Mouse (Mus musculus): Measurements from ENCODE around the gene Chp1. TPM values are rescaled to one million over a fixed set of nuclear protein-coding genes. Genes with fewer than 3 reads are reported as not detected.

Gene Chp1
- polyA plus RNA-seq, 1 experiment from 2014 or later: 42.4 TPM

- no peaks in the 10 kb centered on the region for H3K36me3 ChIP-seq
- no peak overlapping the region for H3K27ac ChIP-seq
- H3K27me3 ChIP-seq (ENCODE audit: insufficient read depth, poor library complexity, severe bottlenecking): no peaks in the 10 kb centered on the region
- 22% methylated on average over 1 of the region's 1 CpGs for WGBS
- DNase-seq (ENCODE audit: low spot score): no peak
- no peaks in the 10 kb centered on the region for H3K9me3 ChIP-seq
- no peak overlapping the region for H3K4me3 ChIP-seq
- H3K4me1 ChIP-seq: peaks cover 4% of the 10 kb centered on the region
Measured at GRCm38 (mm10) chr2:119542106-119542505, 5.4 kb upstream of the Chp1 start.

GRCm38 (mm10) chr2:119543656-119544055 is 3.8 kb upstream of the Chp1 start:
- H3K27ac ChIP-seq: no peak overlapping the region
- no peak overlapping the region for H3K4me3 ChIP-seq
- H3K27me3 ChIP-seq (ENCODE audit: insufficient read depth, poor library complexity, severe bottlenecking): no peaks in the 10 kb centered on the region
- no peaks in the 10 kb centered on the region for H3K36me3 ChIP-seq
- 71% methylated on average over 2 of the region's 2 CpGs for WGBS
- DNase-seq (ENCODE audit: low spot score): no peak
- no peaks in the 10 kb centered on the region for H3K9me3 ChIP-seq
- peaks cover 14% of the 10 kb centered on the region for H3K4me1 ChIP-seq

- Histone ChIP-seq H3K4me3 (peak overlapping the region; percentile 74), H3K36me3 (no peaks in the 10 kb centered on the region), H3K27me3 (ENCODE audit: insufficient read depth, poor library complexity, severe bottlenecking) (no peaks in the 10 kb centered on the region), H3K27ac (peak overlapping the region; percentile 85), H3K9me3 (no peaks in the 10 kb centered on the region), H3K4me1 (peaks cover 16% of the 10 kb centered on the region)
- DNase-seq (ENCODE audit: low spot score): peak; percentile 95
- WGBS: under 1% methylated on average over 30 of the region's 30 CpGs
Measured at GRCm38 (mm10) chr2:119546848-119547521, 512 bp upstream of the Chp1 start.

DNA sequence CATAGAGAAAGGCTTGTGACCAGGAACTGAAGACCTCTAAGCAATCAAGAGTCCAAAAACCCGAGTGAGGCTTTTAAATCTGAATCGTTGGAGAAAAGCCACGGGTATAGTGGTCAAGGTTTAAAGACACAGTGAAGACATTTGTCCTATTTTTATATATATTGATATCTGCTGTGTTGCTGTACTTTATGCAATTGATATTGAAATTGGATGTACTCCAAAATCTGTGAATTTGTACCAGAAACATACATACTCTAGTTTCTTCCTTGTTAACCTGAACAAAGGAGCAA is 819 bp downstream of the Chp1 start:
- no peak for DNase-seq (ENCODE audit: low spot score)
- Histone ChIP-seq H3K4me3 (peak overlapping the region; percentile 74), H3K27ac (peak overlapping the region; percentile 85; the same call in 1 of the 2 replicates), H3K4me1 (peaks cover 19% of the 10 kb centered on the region), H3K9me3 (no peaks in the 10 kb centered on the region), H3K27me3 (ENCODE audit: insufficient read depth, poor library complexity, severe bottlenecking) (no peaks in the 10 kb centered on the region), H3K36me3 (no peaks in the 10 kb centered on the region)
- WGBS: 14% methylated on average over 3 of the region's 3 CpGs

DNA sequence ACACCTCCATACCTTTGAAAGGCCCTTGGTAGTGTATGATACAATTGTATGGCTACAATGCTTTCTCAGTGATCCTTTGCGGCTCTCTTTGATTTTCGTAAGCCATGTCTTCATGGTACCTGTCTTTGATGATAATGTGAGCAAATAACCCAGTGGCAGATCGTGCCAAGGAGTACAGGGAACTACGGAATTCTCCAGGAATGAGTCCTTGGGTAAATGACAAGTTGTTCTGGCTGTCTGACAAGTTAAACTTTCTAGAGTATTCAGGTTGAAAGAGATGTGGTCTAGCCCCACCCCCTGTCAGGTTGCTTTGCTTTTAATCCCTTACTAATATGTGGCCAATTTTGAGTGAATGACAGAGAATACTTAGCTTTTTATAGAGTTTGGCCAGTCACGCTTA is 1.2 kb downstream of the Chp1 start:
- Histone ChIP-seq H3K27ac (no peak overlapping the region), H3K4me1 (peaks cover 19% of the 10 kb centered on the region), H3K27me3 (ENCODE audit: insufficient read depth, poor library complexity, severe bottlenecking) (no peaks in the 10 kb centered on the region), H3K9me3 (no peaks in the 10 kb centered on the region), H3K36me3 (no peaks in the 10 kb centered on the region), H3K4me3 (peak overlapping the region; percentile 74; the same call in 1 of the 2 replicates)
- 70% methylated on average over 5 of the region's 5 CpGs for WGBS
- no peak for DNase-seq (ENCODE audit: low spot score)

- H3K27me3 ChIP-seq (ENCODE audit: insufficient read depth, poor library complexity, severe bottlenecking): no peaks in the 10 kb centered on the region
- 60% methylated on average over 2 of the region's 2 CpGs for WGBS
- H3K27ac ChIP-seq: no peak overlapping the region
- no peaks in the 10 kb centered on the region for H3K9me3 ChIP-seq
- H3K4me3 ChIP-seq: no peak overlapping the region
- H3K4me1 ChIP-seq: peaks cover 19% of the 10 kb centered on the region
- no peaks in the 10 kb centered on the region for H3K36me3 ChIP-seq
- no peak for DNase-seq (ENCODE audit: low spot score)
Measured at GRCm38 (mm10) chr2:119549678-119550077, 2.2 kb downstream of the Chp1 start.

- no peak overlapping the region for H3K4me3 ChIP-seq
Measured at GRCm38 (mm10) chr2:119558039-119558438, 10.5 kb downstream of the Chp1 start.

GRCm38 (mm10) chr2:119558737-119559340 is 11.3 kb downstream of the Chp1 start:
- no peak overlapping the region for H3K4me3 ChIP-seq
- no peak for DNase-seq (ENCODE audit: low spot score)
- peaks cover 8% of the 10 kb centered on the region; the same call in 1 of the 2 replicates for H3K36me3 ChIP-seq
- no peak overlapping the region for H3K27ac ChIP-seq
- no peaks in the 10 kb centered on the region for H3K27me3 ChIP-seq (ENCODE audit: insufficient read depth, poor library complexity, severe bottlenecking)
- no peaks in the 10 kb centered on the region for H3K9me3 ChIP-seq
- 70% methylated on average over 7 of the region's 7 CpGs for WGBS
- peaks cover 5% of the 10 kb centered on the region; the same call in 1 of the 2 replicates for H3K4me1 ChIP-seq

More at GRCm38 (mm10) chr2:119558039-119558438, 10.5 kb downstream of the Chp1 start:
- Histone ChIP-seq H3K4me1 (peaks cover 5% of the 10 kb centered on the region; the same call in 1 of the 2 replicates), H3K27ac (no peak overlapping the region), H3K9me3 (no peaks in the 10 kb centered on the region), H3K27me3 (ENCODE audit: insufficient read depth, poor library complexity, severe bottlenecking) (no peaks in the 10 kb centered on the region), H3K36me3 (peaks cover 5% of the 10 kb centered on the region; the same call in 1 of the 2 replicates)
- WGBS: 89% methylated on average over 3 of the region's 3 CpGs
- DNase-seq (ENCODE audit: low spot score): no peak

DNA sequence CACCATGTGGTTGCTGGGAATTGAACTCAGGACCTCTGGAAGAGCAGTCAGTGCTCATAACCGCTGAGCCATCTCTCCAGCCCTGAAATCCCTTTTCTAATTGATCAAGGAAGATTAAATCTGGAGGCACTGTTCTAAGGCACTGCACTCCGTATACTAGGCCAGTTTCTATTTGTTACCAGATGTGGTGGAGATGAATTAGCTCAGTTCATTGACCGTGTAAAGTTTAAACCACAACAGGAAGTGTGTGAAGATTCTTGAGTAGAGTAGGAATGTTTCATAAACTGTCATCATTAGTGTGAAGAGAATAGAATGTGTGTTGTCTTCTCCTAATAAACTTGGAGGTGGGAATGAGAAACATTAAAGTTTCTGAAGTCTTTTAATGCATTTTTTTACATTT is 14.3 kb downstream of the Chp1 start:
- Histone ChIP-seq H3K27ac (no peak overlapping the region), H3K9me3 (no peaks in the 10 kb centered on the region)
- DNase-seq (ENCODE audit: low spot score): no peak

GRCm38 (mm10) chr2:119565284-119565683 is 17.8 kb downstream of the Chp1 start:
- Histone ChIP-seq H3K4me1 (no peaks in the 10 kb centered on the region), H3K27me3 (ENCODE audit: insufficient read depth, poor library complexity, severe bottlenecking) (no peaks in the 10 kb centered on the region), H3K9me3 (no peaks in the 10 kb centered on the region), H3K36me3 (peaks cover 15% of the 10 kb centered on the region; the same call in 1 of the 2 replicates), H3K27ac (no peak overlapping the region), H3K4me3 (no peak overlapping the region)
- WGBS: 89% methylated on average over 4 of the region's 4 CpGs
- no peak for DNase-seq (ENCODE audit: low spot score)

More for the DNA sequence above, 14.3 kb downstream of the Chp1 start:
- WGBS: 85% methylated on average over 3 of the region's 3 CpGs
- H3K4me3 ChIP-seq: no peak overlapping the region
- no peaks in the 10 kb centered on the region for H3K27me3 ChIP-seq (ENCODE audit: insufficient read depth, poor library complexity, severe bottlenecking)
- peaks cover 5% of the 10 kb centered on the region; the same call in 1 of the 2 replicates for H3K4me1 ChIP-seq
- peaks cover 15% of the 10 kb centered on the region; the same call in 1 of the 2 replicates for H3K36me3 ChIP-seq

- no peak for DNase-seq (ENCODE audit: low spot score)
- Histone ChIP-seq H3K4me3 (no peak overlapping the region), H3K27ac (no peak overlapping the region), H3K9me3 (no peaks in the 10 kb centered on the region), H3K4me1 (0 out of 2 replicates have a peak, but pooled peaks cover 3% of the 10 kb centered on the region), H3K27me3 (ENCODE audit: insufficient read depth, poor library complexity, severe bottlenecking) (no peaks in the 10 kb centered on the region), H3K36me3 (peaks cover 15% of the 10 kb centered on the region; the same call in 1 of the 2 replicates)
- 88% methylated on average over 7 of the region's 7 CpGs for WGBS
Measured at GRCm38 (mm10) chr2:119566182-119566855, 18.8 kb downstream of the Chp1 start.

GRCm38 (mm10) chr2:119572471-119572870 is 25.0 kb downstream of the Chp1 start:
- no peak overlapping the region for H3K4me3 ChIP-seq
- DNase-seq (ENCODE audit: low spot score): no peak
- H3K9me3 ChIP-seq: no peaks in the 10 kb centered on the region
- H3K4me1 ChIP-seq: 0 out of 2 replicates have a peak, but pooled peaks cover 3% of the 10 kb centered on the region
- no peak overlapping the region for H3K27ac ChIP-seq
- peaks cover 21% of the 10 kb centered on the region for H3K36me3 ChIP-seq
- no peaks in the 10 kb centered on the region for H3K27me3 ChIP-seq (ENCODE audit: insufficient read depth, poor library complexity, severe bottlenecking)
- 89% methylated on average over 1 of the region's 1 CpGs for WGBS

DNA sequence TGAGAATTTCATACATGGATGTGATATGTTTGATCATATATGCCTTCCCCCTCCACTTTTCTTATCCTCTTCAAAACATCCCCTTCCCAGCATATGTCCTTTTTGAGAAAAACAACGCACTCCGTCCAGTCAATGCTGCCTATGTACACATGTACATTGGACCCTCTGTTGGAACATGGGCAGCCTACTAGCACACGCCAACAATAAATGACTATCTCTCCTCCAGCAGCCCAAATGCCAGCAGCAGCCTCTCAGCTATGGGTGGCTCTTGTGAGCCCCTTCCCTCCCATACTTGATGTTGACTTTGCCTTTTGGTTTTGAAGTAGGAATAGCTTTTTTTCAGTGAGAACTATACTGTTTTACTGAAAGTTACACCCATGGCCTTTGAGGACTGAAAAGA is 34.1 kb downstream of the Chp1 start:
- no peaks in the 10 kb centered on the region for H3K9me3 ChIP-seq
- H3K4me3 ChIP-seq: no peak overlapping the region
- 90% methylated on average over 3 of the region's 3 CpGs for WGBS

More for the DNA sequence above, 34.1 kb downstream of the Chp1 start:
- Histone ChIP-seq H3K36me3 (no peaks in the 10 kb centered on the region; the same call in 1 of the 2 replicates), H3K27me3 (ENCODE audit: insufficient read depth, poor library complexity, severe bottlenecking) (no peaks in the 10 kb centered on the region), H3K4me1 (peaks cover 6% of the 10 kb centered on the region), H3K27ac (no peak overlapping the region)
- no peak for DNase-seq (ENCODE audit: low spot score)
